8 mouse cellular contexts compared by ENCODE assay signal in genomic region chr2:37703230-37703954, GRCm38 (mm10). TPM values are rescaled to one million over a fixed set of nuclear protein-coding genes. Genes with fewer than 3 reads are reported as not detected.
DNase-seq lines count a peak whose midpoint lies in the region; ATAC-seq and TF ChIP-seq lines count a peak whose summit lies in the region.

TSS of gene Strbp (minus strand) at chr2:37703859.

- TF ChIP-seq POLR2A in embryonic fibroblast, embryonic 13.5 days (IDR thresholded peaks at IDR 0.05; ENCODE audit: low read depth, low read length) = peak; percentile 23; the same call in 1 of the 2 replicates

- peaks cover 18% of the 10 kb centered on the region for H3K27me3 ChIP-seq in C2C12 (ENCODE audit: control insufficient read depth, insufficient read depth, insufficient read length)
- H3K27me3 ChIP-seq in heart, embryonic 10.5 days (ENCODE audit: insufficient read depth, poor library complexity, severe bottlenecking) = peaks cover 3% of the 10 kb centered on the region; the same call in 1 of the 2 replicates
- H3K27me3 ChIP-seq in kidney, embryonic 14.5 days (ENCODE audit: control insufficient read depth, insufficient read depth, low read length) = 0 out of 2 replicates have a peak, but pooled peaks cover 6% of the 10 kb centered on the region
- H3K27me3 ChIP-seq in limb, embryonic 15.5 days = no peaks in the 10 kb centered on the region
- no peaks in the 10 kb centered on the region for H3K27me3 ChIP-seq in midbrain, postnatal 0 days (ENCODE audit: insufficient read depth, low read length)

- H3K36me3 ChIP-seq in C2C12 (ENCODE audit: control insufficient read depth, insufficient read depth) = no peaks in the 10 kb centered on the region
- H3K36me3 ChIP-seq in heart, embryonic 10.5 days = peaks cover 6% of the 10 kb centered on the region; the same call in 1 of the 2 replicates
- no peaks in the 10 kb centered on the region for H3K36me3 ChIP-seq in kidney, embryonic 14.5 days (ENCODE audit: control insufficient read depth, insufficient read depth, low read length)
- H3K36me3 ChIP-seq in limb, embryonic 15.5 days = no peaks in the 10 kb centered on the region
- no peaks in the 10 kb centered on the region for H3K36me3 ChIP-seq in midbrain, postnatal 0 days (ENCODE audit: insufficient read depth, low read length)

- no peaks in the 10 kb centered on the region for H3K79me2 ChIP-seq in C2C12 (ENCODE audit: control insufficient read depth, insufficient read depth)

- WGBS in heart, embryonic 10.5 days = 3% methylated on average over 97 of the region's 98 CpGs
- under 1% methylated on average over 73 of the region's 98 CpGs for WGBS in kidney, embryonic 14.5 days
- WGBS in limb, embryonic 15.5 days = under 1% methylated on average over 92 of the region's 98 CpGs
- WGBS in midbrain, postnatal 0 days = 0% methylated on average over 57 of the region's 98 CpGs

- H3ac ChIP-seq in C2C12 (ENCODE audit: control insufficient read depth, insufficient read length, low read depth) = peak within 1 kb of the TSS; percentile 87

- ATAC-seq in kidney, embryonic 14.5 days (ENCODE audit: low FRiP score, low TSS enrichment) = peak; percentile 94
- peak; percentile 91 for ATAC-seq in limb, embryonic 15.5 days (ENCODE audit: insufficient number of reproducible peaks, low FRiP score, low TSS enrichment, low read depth)
- peak; percentile 94 for ATAC-seq in midbrain, postnatal 0 days (ENCODE audit: low FRiP score)

- H3K4me1 ChIP-seq in embryonic fibroblast, embryonic 13.5 days (ENCODE audit: control insufficient read depth, insufficient read depth, low read length) = no peaks in the 10 kb centered on the region
- peaks cover 17% of the 10 kb centered on the region for H3K4me1 ChIP-seq in heart, embryonic 10.5 days
- peaks cover 9% of the 10 kb centered on the region; the same call in 1 of the 2 replicates for H3K4me1 ChIP-seq in kidney, embryonic 14.5 days (ENCODE audit: control insufficient read depth, insufficient read depth, low read length)
- peaks cover 14% of the 10 kb centered on the region for H3K4me1 ChIP-seq in limb, embryonic 15.5 days
- H3K4me1 ChIP-seq in midbrain, postnatal 0 days (ENCODE audit: insufficient read depth, low read length) = peaks cover 16% of the 10 kb centered on the region; the same call in 1 of the 2 replicates

- peak within 1 kb of the TSS; percentile 41 for H3K4me3 ChIP-seq in C2C12 (ENCODE audit: insufficient read depth, poor library complexity, severe bottlenecking)
- peak within 1 kb of the TSS; percentile 85 for H3K4me3 ChIP-seq in embryonic fibroblast, embryonic 13.5 days (ENCODE audit: insufficient read depth, low read length)
- peak within 1 kb of the TSS; percentile 99 for H3K4me3 ChIP-seq in heart, embryonic 10.5 days
- peak within 1 kb of the TSS; percentile 91 for H3K4me3 ChIP-seq in kidney, embryonic 14.5 days (ENCODE audit: low read length)
- H3K4me3 ChIP-seq in limb, embryonic 15.5 days = peak within 1 kb of the TSS; percentile 94
- H3K4me3 ChIP-seq in midbrain, postnatal 0 days (ENCODE audit: low read depth, low read length) = peak within 1 kb of the TSS; percentile 95

- TF ChIP-seq CTCF in C2C12 (IDR thresholded peaks at IDR 0.05; ENCODE audit: control insufficient read depth, insufficient read depth, insufficient read length) = no peak
- TF ChIP-seq CTCF in embryonic fibroblast, embryonic 13.5 days (IDR thresholded peaks at IDR 0.05; ENCODE audit: borderline replicate concordance, insufficient read depth, low read length) = no peak
- no peak for TF ChIP-seq CTCF in midbrain, postnatal 0 days (IDR thresholded peaks at IDR 0.05)

- no peak within 1 kb of the TSS for H3K27ac ChIP-seq in embryonic fibroblast, embryonic 13.5 days (ENCODE audit: insufficient read depth, low read length)
- peak within 1 kb of the TSS; percentile 95 for H3K27ac ChIP-seq in heart, embryonic 10.5 days
- peak within 1 kb of the TSS; percentile 85 for H3K27ac ChIP-seq in kidney, embryonic 14.5 days (ENCODE audit: low read depth, low read length)
- peak within 1 kb of the TSS; percentile 95 for H3K27ac ChIP-seq in limb, embryonic 15.5 days
- H3K27ac ChIP-seq in midbrain, postnatal 0 days (ENCODE audit: low read depth, low read length) = peak within 1 kb of the TSS; percentile 98

- no peaks in the 10 kb centered on the region for H3K9me3 ChIP-seq in heart, embryonic 10.5 days
- H3K9me3 ChIP-seq in kidney, embryonic 14.5 days (ENCODE audit: control insufficient read depth, low read length) = no peaks in the 10 kb centered on the region
- H3K9me3 ChIP-seq in limb, embryonic 15.5 days = no peaks in the 10 kb centered on the region
- H3K9me3 ChIP-seq in midbrain, postnatal 0 days (ENCODE audit: low read length) = no peaks in the 10 kb centered on the region

- peak; percentile 98 for DNase-seq in brain, adult 2 months (ENCODE audit: low read depth, low spot score)
- peak; percentile 94 for DNase-seq in heart, embryonic 10.5 days (ENCODE audit: low spot score)
- DNase-seq in midbrain, postnatal 0 days (ENCODE audit: low spot score) = peak; percentile 96
- peak; percentile 96 for DNase-seq in spleen, postnatal 10 days (ENCODE audit: low spot score in 2 of 2)

- peak within 1 kb of the TSS; percentile 82 for H3K4me2 ChIP-seq in kidney, embryonic 14.5 days (replicated peaks; ENCODE audit: low read depth, low read length)
- peak within 1 kb of the TSS; percentile 88 for H3K4me2 ChIP-seq in limb, embryonic 15.5 days
- H3K4me2 ChIP-seq in midbrain, postnatal 0 days (ENCODE audit: low read depth, low read length, poor library complexity, severe bottlenecking) = peak within 1 kb of the TSS; percentile 73

- H3K79me3 ChIP-seq in C2C12 (ENCODE audit: low read depth) = no peaks in the 10 kb centered on the region

- peak within 1 kb of the TSS; percentile 89 for H3K9ac ChIP-seq in kidney, embryonic 14.5 days (ENCODE audit: low read depth, low read length)
- peak within 1 kb of the TSS; percentile 89 for H3K9ac ChIP-seq in limb, embryonic 15.5 days
- peak within 1 kb of the TSS; percentile 98 for H3K9ac ChIP-seq in midbrain, postnatal 0 days (replicated peaks; ENCODE audit: low read length, poor library complexity, severe bottlenecking)

TF ChIP-seq in C2C12, 6 proteins besides CTCF, POLR2A, EP300 and RAD21:
- TF ChIP-seq MAX (IDR thresholded peaks at IDR 0.05) = no peak
- TF ChIP-seq FOSL1 (IDR thresholded peaks at IDR 0.05; ENCODE audit: insufficient read depth, low read length, poor library complexity, severe bottlenecking) = no peak
- TF ChIP-seq MYOD1 (IDR thresholded peaks at IDR 0.05; ENCODE audit: control insufficient read depth, insufficient read length, low read depth) = no peak
- no peak for TF ChIP-seq CEBPB (IDR thresholded peaks at IDR 0.05; ENCODE audit: low read depth)
- no peak for TF ChIP-seq MYOG (IDR thresholded peaks at IDR 0.05; ENCODE audit: control insufficient read depth, extremely low read depth, insufficient read length)
- TF ChIP-seq USF1 (IDR thresholded peaks at IDR 0.05; ENCODE audit: low read depth) = peak; percentile 72

RNA-seq across cellular contexts. Expression of gene Strbp, which starts in this region (rescaled TPM):
- polyA plus RNA-seq in C2C12 (2012; fragmentation: generic; extraction: Trizol) = 1.8 TPM
- polyA plus RNA-seq in embryonic fibroblast, embryonic 13.5 days (2011; ENCODE audit: insufficient read length, low read depth, missing spikeins) = 23.0 and 36.1 TPM in 2 replicates
- polyA plus RNA-seq in heart, embryonic 10.5 days (2016; fragmentation: Nextera tagmentation; extraction: Ambion mirVana) = 26.5 and 33.6 TPM in 2 replicates
- 41.4 and 57.2 TPM in 2 replicates for polyA plus RNA-seq in kidney, embryonic 14.5 days (2014; fragmentation: Nextera tagmentation; extraction: Ambion mirVana)
- polyA plus RNA-seq in limb, embryonic 15.5 days (2015; fragmentation: Nextera tagmentation; extraction: Ambion mirVana) = 26.2 and 30.8 TPM in 2 replicates
- total RNA-seq in midbrain, postnatal 0 days (2014; rRNA removed) = 118 and 121 TPM in 2 replicates
- polyA plus RNA-seq in midbrain, postnatal 0 days (2015; fragmentation: Nextera tagmentation; extraction: Ambion mirVana) = 87.1 and 105 TPM in 2 replicates

Comparison
In these comparisons a context has a peak if more than half of its experiments do, and no peak if none do; other contexts are left out.
1. H3K4me3 ChIP-seq: peak in every context shown above with its lines; median percentile 99 in heart, embryonic 10.5 days; 95 in midbrain, postnatal 0 days; 94 in limb, embryonic 15.5 days; 91 in kidney, embryonic 14.5 days; 85 in embryonic fibroblast, embryonic 13.5 days; 41 in C2C12.